Mouse (Mus musculus) right cerebral cortex, postnatal 14 days (tissue): ENCODE measurements around the gene Msantd2.

Source experiments
- DNase-seq: peaks from one replicate; pipeline ENCODE4 v3.0.0; 2022

Gene Msantd2

DNA sequence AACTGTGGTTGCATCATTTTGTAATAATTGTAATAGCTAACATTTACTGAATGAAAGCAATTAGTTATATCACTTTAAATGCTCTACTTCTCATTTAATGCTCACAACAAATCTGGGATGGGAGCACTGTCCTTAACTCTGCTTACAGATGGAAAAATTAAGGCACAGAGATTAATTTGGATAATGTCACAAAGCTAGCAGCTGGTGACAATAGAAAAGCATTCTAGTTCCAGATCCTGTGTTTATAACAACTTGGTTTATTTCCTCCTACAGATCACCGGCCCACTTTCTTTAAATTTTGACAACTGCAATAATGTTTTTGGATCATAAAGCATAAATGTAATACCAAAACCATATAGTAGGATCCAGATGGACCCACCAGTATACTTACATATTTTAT lies 16.9 kb downstream of the Msantd2 start:
- DNase-seq: no peak

DNA sequence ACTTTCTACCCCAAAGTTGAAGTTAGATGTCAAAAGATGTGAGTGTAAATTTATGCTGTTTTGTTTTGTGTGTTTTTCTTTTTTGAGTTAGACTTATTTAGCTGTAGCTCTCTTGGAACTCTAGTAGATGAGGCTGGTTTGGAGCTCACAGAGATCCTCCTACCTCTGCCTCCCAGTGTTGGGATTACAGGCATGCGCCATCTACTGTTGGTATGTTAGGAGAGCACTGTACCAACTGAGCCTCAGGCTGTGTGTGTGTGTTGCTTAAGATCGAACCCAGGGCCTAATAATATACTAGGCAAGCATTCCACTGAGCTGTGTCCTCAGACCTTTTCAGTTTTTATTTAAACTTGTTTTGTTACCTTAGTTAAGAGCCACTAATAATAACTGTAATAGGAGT lies 23.0 kb downstream of the Msantd2 start:
- no peak for DNase-seq

DNA sequence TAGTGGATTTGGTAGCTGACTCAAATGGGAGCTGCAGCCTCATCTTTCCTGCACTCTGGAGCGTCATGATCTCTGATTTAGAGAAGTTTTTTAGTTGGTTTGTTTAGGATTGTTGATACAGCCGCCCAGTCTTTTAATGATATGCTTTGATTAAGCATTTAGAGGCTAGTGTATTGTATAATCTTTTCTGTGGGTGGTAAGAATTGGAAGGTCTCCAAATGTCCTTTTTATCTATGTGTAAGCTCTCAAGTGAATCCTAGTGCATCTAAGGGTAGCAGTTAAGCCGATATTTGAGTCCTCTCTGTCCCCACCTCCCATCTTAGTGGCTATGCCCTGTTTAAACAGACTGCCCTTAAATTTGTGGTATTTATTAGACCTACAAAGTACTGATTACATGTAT lies 25.3 kb downstream of the Msantd2 start:
- no peak for DNase-seq

DNA sequence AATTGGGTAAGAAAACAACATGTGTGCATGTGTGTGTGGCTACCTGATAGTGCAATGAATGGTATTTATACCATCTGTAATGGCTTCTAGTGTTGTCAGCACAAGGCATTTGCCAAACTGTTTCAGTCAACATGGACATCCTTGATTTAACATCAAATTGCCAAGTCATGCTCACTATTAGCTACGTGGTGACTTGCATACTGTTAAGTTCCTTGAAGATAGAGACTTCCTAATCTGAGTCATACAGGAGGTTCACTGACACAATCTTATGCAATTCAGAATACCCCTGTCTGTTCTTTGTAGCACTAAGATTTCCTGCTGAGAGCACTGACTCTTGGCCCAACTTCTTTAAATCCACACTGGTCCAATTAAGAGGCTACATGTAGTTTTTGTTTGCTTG lies 28.3 kb downstream of the Msantd2 start:
- DNase-seq: no peak

DNA sequence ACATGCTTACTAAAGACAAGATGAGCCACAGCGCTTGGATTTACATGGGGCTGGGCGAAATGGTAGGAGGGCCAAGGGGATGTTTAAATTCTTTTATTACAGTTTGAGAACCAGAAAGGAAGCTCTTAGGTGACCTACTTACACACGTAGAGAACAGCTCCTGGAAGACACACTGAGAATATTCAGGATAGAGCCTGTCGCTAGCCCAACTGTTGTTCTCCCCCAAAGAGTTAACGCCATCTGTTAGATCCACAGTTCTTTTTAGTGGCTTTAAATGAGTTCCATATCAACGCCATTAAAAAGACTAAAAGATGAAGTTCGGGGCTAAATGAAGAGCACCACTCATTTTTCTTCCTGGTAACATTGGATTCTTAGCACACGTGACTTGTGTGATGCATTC lies 29.9 kb downstream of the Msantd2 start:
- no peak for DNase-seq

GRCm38 (mm10) chr9:37519995-37520394 lies 30.9 kb downstream of the Msantd2 start:
- no peak for DNase-seq

GRCm38 (mm10) chr9:37525461-37525860 lies 36.3 kb downstream of the Msantd2 start:
- DNase-seq: no peak

GRCm38 (mm10) chr9:37526443-37527395 lies 37.6 kb downstream of the Msantd2 start:
- no peak for DNase-seq

GRCm38 (mm10) chr9:37527396-37528224 lies 38.5 kb downstream of the Msantd2 start, which contains the start of gene Esam:
Gene Esam (plus strand): TSS chr9:37528078.
- peak; percentile 22 for DNase-seq

DNA sequence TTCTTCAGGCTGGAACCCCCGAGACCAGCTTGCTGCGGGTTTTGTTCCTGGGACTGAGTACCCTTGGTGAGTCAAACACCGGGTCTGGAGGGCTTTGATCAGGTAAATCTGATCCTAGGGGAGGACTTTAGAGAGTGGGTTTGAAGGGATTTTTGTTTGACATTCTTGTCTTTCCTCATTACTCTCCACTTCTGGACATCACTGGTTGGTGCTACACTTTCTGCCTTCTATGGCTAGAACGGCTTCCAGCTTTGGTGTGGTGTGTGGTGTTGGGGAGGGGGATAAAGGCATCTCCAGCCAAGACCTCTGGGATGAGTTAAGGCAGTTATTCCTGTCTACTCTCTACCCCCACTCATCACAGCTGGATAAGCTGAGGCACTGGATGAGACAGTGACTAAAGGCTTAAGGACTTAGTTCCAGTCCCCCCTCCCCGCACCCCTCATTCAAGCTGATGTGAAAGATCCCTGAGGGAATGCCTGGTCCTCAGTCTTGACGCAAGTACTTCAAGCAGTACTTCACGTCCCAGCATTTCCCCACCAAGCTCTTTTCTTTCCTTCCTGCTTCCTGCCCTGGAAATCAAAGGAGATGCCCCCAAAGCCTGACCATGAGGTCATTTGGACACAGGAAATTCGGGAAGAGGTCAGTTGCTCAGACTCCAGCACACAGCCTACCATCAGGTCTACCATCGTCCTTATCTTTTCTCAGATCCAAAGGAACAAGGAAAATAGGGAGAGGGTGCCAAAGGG lies 39.3 kb downstream of the Msantd2 start:
- no peak for DNase-seq

GRCm38 (mm10) chr9:37530031-37530887 lies 41.1 kb downstream of the Msantd2 start:
- DNase-seq: peak; percentile 28

DNA sequence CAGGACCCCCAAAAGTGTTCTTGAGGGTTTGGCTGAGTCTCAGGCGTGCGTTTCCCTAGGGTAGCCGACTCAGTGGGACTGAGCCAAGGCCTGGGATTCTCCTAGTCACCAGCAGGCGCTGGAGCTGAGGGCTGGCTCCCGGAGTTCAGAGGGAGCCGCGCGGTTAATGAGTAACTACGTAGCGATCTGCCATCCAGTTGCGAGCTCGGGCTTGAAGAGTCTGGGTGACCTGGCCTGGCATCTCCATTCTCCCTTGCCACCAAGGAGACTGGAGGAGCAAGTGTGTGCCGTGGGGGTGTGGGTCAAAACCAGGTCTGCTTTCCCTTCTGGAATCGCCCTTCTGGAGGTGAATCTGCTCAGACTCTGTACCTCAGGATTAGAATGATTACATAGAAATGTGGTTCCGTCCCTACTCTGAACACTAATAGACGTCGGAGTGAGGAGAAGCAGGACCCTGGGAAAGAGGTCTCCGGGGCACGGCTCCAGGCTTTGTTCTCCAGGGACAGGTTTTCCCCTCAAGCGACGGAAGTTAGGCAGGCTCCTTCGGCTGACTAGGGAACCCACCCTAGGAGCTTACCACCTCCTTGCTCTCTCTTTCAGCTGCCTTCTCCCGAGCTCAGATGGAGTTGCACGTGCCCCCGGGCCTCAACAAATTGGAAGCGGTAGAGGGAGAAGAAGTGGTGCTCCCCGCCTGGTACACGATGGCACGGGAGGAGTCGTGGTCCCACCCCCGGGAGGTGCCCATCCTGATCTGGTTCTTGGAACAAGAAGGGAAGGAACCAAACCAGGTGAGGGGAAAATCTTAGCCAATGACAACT lies 42.0 kb downstream of the Msantd2 start:
- DNase-seq: peak; percentile 57

DNA sequence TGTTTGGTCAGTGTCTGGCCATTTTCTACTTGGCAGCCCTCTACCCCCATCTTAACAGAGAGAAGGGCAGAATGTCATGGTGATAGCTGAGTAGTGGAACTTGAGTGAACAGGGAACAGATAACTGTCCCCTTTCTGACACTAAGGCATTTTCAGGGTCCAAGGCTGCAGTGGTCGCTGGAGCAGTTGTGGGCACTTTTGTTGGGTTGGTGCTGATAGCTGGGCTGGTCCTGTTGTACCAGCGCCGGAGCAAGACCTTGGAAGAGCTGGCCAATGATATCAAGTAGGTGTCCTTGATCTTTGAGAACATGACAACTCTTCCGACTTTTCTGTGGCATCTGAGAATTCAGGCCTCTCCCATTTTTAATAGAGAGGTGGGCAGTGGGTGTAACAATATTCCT lies 47.7 kb downstream of the Msantd2 start:
- no peak for DNase-seq

GRCm38 (mm10) chr9:37537658-37538250 lies 48.6 kb downstream of the Msantd2 start:
- DNase-seq: no peak

DNA sequence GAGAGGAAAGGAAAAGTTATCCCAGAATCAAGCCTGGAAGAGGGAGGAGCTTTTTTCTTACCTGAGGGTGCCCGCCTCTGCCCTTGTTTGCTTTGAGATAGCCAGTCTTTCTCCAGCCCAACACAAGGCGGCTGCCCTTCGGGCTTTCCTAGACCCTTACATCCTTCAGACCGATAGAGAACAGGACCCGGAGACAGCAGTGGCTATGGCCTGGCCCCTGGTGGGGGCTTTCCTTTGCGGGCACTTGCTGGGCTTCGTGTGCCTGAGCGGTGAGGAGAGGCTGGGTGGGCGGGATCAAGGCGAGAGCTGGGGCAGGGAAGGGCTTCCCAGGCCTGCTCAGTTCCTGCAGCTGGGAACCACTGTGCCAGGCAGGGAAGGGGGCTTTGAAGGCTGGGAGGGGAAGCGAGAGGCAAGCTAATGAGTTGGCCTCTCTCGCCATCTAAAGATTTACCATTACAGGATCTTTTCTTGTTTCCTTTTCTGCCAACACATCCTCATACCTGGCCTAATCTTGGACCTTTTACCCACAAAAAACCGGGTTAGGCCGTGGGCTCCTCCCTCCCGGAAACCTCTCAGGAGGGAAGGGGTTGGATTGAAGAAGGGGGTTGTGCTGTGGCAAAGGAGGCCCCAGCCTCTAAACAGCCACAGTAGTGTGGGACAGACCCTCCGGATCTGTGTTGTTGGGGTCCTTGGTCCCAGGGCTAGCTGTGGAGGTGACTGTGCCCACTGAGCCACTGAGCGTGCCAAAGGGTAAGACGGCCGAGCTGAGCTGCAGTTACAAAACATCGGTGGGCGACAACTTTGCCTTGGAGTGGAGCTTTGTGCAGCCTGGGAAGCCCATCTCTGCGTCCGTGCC lies 50.3 kb downstream of the Msantd2 start, which contains the start of gene Vsig2:
Gene Vsig2, plus strand, starts transcription at position 86 of the 856 bp plus-strand sequence.
- DNase-seq: peak; percentile 32

DNA sequence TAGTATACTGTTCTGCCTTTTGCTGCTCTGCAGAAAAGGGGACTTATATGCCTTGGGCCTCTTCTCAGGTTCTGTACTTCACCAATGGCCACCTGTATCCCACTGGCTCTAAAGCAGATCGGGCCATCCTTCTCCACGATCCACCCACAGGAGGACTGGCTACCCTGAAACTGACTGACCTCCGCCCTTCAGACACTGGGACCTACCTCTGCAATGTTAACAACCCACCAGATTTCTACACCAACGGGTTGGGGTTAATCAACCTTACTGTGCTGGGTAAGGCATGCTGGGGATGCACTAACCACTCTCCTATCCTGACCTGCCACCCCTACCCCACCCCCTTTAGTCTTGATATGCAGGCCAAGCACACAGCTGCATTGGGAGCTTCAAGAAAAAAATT lies 51.1 kb downstream of the Msantd2 start:
- DNase-seq: no peak

- DNase-seq: no peak
Measured at GRCm38 (mm10) chr9:37540701-37541575, 51.8 kb downstream of the Msantd2 start.

DNA sequence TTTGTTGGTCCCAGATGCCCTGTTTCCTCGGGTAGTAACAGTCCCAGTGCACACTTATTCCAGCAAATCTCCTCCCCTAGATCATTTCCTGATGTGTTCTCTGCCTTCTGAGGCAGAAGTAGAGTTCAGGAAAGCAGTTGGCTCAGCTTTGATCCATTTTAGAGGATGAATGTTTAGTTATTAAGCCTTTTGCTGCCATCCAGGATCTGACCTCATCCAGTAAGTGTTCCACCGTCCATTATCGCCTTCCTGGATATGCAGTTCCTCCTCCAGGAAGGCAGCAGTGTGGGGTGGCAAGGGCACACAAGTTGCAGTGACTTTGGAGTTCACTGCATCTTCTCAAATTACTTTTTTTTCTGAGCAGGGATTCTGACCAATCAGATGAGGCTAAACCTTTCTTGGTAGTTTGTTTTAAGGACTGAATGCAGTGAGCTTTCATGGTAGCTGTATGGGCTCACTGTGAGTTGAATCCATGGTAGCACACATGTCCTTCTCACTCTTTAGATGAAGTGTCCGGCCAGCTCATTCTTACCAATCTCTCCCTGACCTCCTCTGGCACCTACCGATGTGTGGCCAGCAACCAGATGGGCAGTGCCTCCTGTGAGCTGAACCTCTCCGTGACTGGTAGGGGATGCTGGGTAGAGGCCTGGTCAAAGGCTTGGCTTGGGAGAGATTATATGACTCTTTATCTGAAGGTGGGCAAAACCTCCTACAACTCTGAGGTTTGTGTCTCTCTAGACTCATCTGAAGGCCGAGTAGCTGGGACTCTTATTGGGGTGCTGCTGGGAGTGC lies 52.9 kb downstream of the Msantd2 start:
- DNase-seq: no peak
